Mouse (Mus musculus): ENCODE results near the gene Tmem201. TPM values are rescaled to one million over a fixed set of nuclear protein-coding genes. Genes with fewer than 3 reads are reported as not detected.
"Not testable (repeated sequence)": the region's sequence is repeated elsewhere in the genome, so short reads cannot be mapped to it uniquely, and the experiment has no call there.

Tmem201 gene
- polyA plus RNA-seq, 1 experiment = 19.6 TPM

GRCm38 (mm10) chr4:149774094-149774470, 36.2 kb upstream of the Tmem201 start, which contains the start of gene Slc25a33:
Gene Slc25a33 (minus strand): TSS chr4:149774277.
- Histone ChIP-seq H3K4me3 (ENCODE audit: insufficient read depth, low read length) (peak within 1 kb of the TSS; percentile 96), H3K27ac (ENCODE audit: insufficient read depth, low read length) (no peak within 1 kb of the TSS), H3K4me1 (ENCODE audit: control insufficient read depth, insufficient read depth, low read length) (peaks cover 7% of the 10 kb centered on the region)
- peak; percentile 81 for TF ChIP-seq POLR2A (IDR thresholded peaks at IDR 0.05; ENCODE audit: low read depth, low read length)
- TF ChIP-seq CTCF (IDR thresholded peaks at IDR 0.05; ENCODE audit: borderline replicate concordance, insufficient read depth, low read length) = no peak

DNA sequence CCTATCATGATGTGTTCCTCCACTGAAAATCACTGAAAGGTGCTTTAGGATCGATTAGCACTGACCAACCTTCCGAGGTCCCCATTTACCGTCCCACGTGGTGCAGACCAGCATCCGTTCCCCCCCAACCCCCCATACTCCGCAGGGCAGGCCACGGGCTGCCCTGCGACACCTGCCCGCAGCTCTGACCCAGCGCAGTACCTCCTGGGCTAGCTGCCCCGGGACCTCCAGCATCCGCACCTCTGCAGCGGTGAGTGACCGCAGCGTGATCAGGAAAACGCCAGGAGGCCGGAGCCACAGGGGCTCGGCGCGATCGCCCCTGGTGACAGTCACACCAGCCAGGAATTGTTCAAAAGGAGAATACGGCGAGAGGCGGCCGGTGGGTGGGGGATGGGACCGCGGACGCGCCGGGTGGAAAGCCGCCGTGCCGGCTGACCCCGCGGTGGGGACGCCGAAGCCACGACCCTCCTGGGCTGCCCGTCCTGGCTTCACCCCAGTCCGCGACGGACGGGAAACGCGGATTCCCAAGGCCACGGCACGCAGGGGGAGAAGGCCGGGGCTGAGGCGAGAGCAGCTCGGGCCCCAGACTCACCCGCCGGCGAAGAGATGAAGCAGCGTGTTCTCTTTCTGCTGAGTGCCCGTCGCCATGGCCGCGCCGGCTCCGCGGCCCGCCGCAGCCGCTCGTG, 35.7 kb upstream of the Tmem201 start:
- H3K4me1 ChIP-seq (ENCODE audit: control insufficient read depth, insufficient read depth, low read length) = peaks cover 7% of the 10 kb centered on the region
- H3K27ac ChIP-seq (ENCODE audit: insufficient read depth, low read length) = no peak overlapping the region
- peak overlapping the region; percentile 96 for H3K4me3 ChIP-seq (ENCODE audit: insufficient read depth, low read length)
- TF ChIP-seq POLR2A (IDR thresholded peaks at IDR 0.05; ENCODE audit: low read depth, low read length) (no peak), CTCF (IDR thresholded peaks at IDR 0.05; ENCODE audit: borderline replicate concordance, insufficient read depth, low read length) (no peak)

GRCm38 (mm10) chr4:149772394-149772793, 34.5 kb upstream of the Tmem201 start:
- Histone ChIP-seq H3K4me1 (ENCODE audit: control insufficient read depth, insufficient read depth, low read length) (peaks cover 7% of the 10 kb centered on the region), H3K4me3 (ENCODE audit: insufficient read depth, low read length) (no peak overlapping the region), H3K27ac (ENCODE audit: insufficient read depth, low read length) (no peak overlapping the region)
- TF ChIP-seq POLR2A (IDR thresholded peaks at IDR 0.05; ENCODE audit: low read depth, low read length) (no peak), CTCF (IDR thresholded peaks at IDR 0.05; ENCODE audit: borderline replicate concordance, insufficient read depth, low read length) (peak; percentile 30; the same call in 1 of the 2 replicates)

DNA sequence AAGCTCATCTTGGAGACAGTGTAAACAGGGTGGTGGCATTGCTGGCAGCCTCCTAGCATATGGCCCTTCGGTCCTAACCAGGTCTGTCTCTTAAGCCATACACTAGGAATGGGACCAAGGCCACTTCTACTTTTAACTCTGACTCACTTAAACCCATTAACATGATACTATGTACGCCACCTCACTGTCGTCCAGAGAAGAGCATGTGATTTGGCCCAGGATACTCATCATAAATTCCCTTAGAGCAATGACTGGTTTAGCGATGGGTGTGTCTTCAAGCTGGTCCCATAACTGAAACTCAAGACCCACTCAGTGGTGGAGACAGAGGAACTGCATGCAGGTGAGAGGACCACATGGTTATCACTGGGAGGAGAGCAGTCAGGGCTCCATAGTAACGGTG, 27.4 kb upstream of the Tmem201 start:
- H3K4me1 ChIP-seq (ENCODE audit: control insufficient read depth, insufficient read depth, low read length) = no peaks in the 10 kb centered on the region
- no peak overlapping the region for H3K4me3 ChIP-seq (ENCODE audit: insufficient read depth, low read length)
- TF ChIP-seq POLR2A (IDR thresholded peaks at IDR 0.05; ENCODE audit: low read depth, low read length) (no peak), CTCF (IDR thresholded peaks at IDR 0.05; ENCODE audit: borderline replicate concordance, insufficient read depth, low read length) (no peak)
- H3K27ac ChIP-seq (ENCODE audit: insufficient read depth, low read length) = no peak overlapping the region

GRCm38 (mm10) chr4:149763335-149763734, 25.5 kb upstream of the Tmem201 start:
- Histone ChIP-seq H3K4me1 (ENCODE audit: control insufficient read depth, insufficient read depth, low read length) (no peaks in the 10 kb centered on the region), H3K27ac (ENCODE audit: insufficient read depth, low read length) (no peak overlapping the region), H3K4me3 (ENCODE audit: insufficient read depth, low read length) (no peak overlapping the region)
- TF ChIP-seq POLR2A (IDR thresholded peaks at IDR 0.05; ENCODE audit: low read depth, low read length) (no peak), CTCF (IDR thresholded peaks at IDR 0.05; ENCODE audit: borderline replicate concordance, insufficient read depth, low read length) (no peak)

- TF ChIP-seq POLR2A (IDR thresholded peaks at IDR 0.05; ENCODE audit: low read depth, low read length) = no peak
- H3K27ac ChIP-seq (ENCODE audit: insufficient read depth, low read length) = no peak overlapping the region
- H3K4me1 ChIP-seq (ENCODE audit: control insufficient read depth, insufficient read depth, low read length) = peaks cover 5% of the 10 kb centered on the region; the same call in 1 of the 2 replicates
- H3K4me3 ChIP-seq (ENCODE audit: insufficient read depth, low read length) = no peak overlapping the region
These were observed 21.7 kb upstream of the Tmem201 start for GRCm38 (mm10) chr4:149759517-149759916.

GRCm38 (mm10) chr4:149758423-149758822, 20.6 kb upstream of the Tmem201 start:
- Histone ChIP-seq H3K4me3 (ENCODE audit: insufficient read depth, low read length) (no peak overlapping the region), H3K27ac (ENCODE audit: insufficient read depth, low read length) (no peak overlapping the region), H3K4me1 (ENCODE audit: control insufficient read depth, insufficient read depth, low read length) (peaks cover 5% of the 10 kb centered on the region; the same call in 1 of the 2 replicates)
- TF ChIP-seq POLR2A (IDR thresholded peaks at IDR 0.05; ENCODE audit: low read depth, low read length) (no peak), CTCF (IDR thresholded peaks at IDR 0.05; ENCODE audit: borderline replicate concordance, insufficient read depth, low read length) (no peak)

DNA sequence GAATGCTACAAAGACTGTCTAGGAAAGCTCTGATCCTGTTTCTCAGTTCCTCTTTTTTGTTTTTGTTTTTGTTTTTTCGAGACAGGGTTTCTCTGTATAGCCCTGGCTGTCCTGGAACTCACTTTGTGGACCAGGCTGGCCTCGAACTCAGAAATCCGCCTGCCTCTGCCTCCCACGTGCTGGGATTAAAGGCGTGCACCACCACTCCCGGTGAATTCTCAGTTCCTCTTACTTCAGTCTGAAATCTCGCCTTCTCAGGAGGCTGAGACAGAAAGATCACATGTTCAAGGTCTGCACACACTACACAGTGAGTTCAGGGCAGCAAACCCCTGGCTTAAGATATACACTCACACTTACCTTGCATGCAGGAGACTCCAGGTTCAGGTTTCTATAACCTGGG, 18.7 kb upstream of the Tmem201 start:
- H3K4me3 ChIP-seq (ENCODE audit: insufficient read depth, low read length); H3K4me1 ChIP-seq (ENCODE audit: control insufficient read depth, insufficient read depth, low read length); H3K27ac ChIP-seq (ENCODE audit: insufficient read depth, low read length): not testable (repeated sequence)

DNA sequence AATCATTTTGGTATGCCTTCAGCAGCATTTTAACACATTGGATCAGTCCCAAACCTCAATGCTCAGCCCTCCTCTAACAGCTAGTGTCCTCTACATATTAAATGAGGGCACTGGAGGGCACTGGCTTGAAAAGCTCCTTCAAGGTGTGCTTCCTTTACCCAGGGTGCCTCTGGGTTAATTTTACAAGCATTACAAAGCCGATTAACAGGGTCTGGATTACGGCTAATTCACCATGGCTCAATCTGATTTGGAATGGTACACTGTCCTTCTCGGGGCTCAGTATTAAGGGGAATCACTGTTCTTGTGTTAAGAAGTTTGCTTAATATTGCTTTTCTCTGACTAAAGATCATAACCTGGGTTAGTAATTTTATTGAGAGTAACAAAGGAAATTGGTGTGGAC, 15.0 kb upstream of the Tmem201 start:
- peaks cover 7% of the 10 kb centered on the region; the same call in 1 of the 2 replicates for H3K4me1 ChIP-seq (ENCODE audit: control insufficient read depth, insufficient read depth, low read length)
- no peak overlapping the region for H3K4me3 ChIP-seq (ENCODE audit: insufficient read depth, low read length)
- TF ChIP-seq POLR2A (IDR thresholded peaks at IDR 0.05; ENCODE audit: low read depth, low read length) (no peak), CTCF (IDR thresholded peaks at IDR 0.05; ENCODE audit: borderline replicate concordance, insufficient read depth, low read length) (no peak)
- no peak overlapping the region for H3K27ac ChIP-seq (ENCODE audit: insufficient read depth, low read length)

DNA sequence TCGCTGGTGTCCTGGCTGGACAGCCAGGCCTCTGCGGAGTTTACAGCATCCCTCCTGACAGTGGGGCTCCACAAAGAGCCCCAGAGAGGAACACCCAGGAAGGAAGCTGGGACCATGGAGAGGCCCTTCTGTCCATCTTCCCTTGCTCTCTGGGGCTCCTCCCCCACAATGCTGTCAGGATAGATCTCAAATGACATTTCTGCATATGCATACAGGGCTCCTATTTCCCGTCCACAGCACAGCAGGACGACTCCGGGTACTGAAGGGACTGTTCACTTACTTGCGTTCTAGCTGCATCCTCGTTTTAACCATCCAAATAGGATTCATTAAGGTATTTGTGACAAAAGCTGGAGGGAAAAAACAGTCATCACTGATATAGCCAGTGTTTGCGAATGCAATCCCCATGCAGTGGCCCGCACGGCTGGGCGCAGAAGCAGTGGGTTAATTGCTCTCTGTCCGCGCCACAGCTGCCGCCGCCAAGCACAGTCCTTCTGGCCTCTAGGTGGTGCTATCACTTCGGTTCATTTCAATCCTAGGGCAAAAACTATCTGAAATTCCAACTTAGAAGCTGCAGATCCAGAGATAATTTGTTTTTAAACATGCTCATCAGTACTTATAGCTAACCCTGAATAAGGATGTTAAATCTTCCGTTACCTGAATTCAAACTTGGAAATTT, 14.4 kb upstream of the Tmem201 start:
- H3K4me1 ChIP-seq (ENCODE audit: control insufficient read depth, insufficient read depth, low read length) = peaks cover 7% of the 10 kb centered on the region; the same call in 1 of the 2 replicates
- peak; percentile 72; the same call in 1 of the 2 replicates for TF ChIP-seq CTCF (IDR thresholded peaks at IDR 0.05; ENCODE audit: borderline replicate concordance, insufficient read depth, low read length)
- TF ChIP-seq POLR2A (IDR thresholded peaks at IDR 0.05; ENCODE audit: low read depth, low read length) = no peak
- H3K4me3 ChIP-seq (ENCODE audit: insufficient read depth, low read length) = no peak overlapping the region
- H3K27ac ChIP-seq (ENCODE audit: insufficient read depth, low read length) = no peak overlapping the region

Measured in embryonic fibroblast, embryonic 13.5 days (primary cell).